Mouse (Mus musculus) ES-Bruce4 (cell line): ENCODE data around the gene Plekhf1. TPM values are rescaled to one million over a fixed set of nuclear protein-coding genes. Genes with fewer than 3 reads are reported as not detected.

Source experiments
- H3K27ac ChIP-seq: 2 replicates; pipeline ENCODE4 v1.5.1; 2012; ENCODE audit warnings: low read length, inconsistent platforms; ENCODE audit not compliant: insufficient read depth
- H3K27me3 ChIP-seq: 2 replicates; pipeline ENCODE4 v1.6.1; 2012; ENCODE audit warnings: mild to moderate bottlenecking, low read length, inconsistent platforms; ENCODE audit not compliant: control insufficient read depth, poor library complexity, insufficient read depth, severe bottlenecking
- H3K36me3 ChIP-seq: 2 replicates; pipeline ENCODE4 v1.6.1; 2012; ENCODE audit warnings: inconsistent platforms, mild to moderate bottlenecking, low read length, moderate library complexity; ENCODE audit not compliant: control insufficient read depth, poor library complexity, insufficient read depth, severe bottlenecking
- H3K4me1 ChIP-seq: one replicate; pipeline ENCODE4 v1.8.1; 2011; ENCODE audit warnings: low read length; ENCODE audit not compliant: control insufficient read depth, insufficient read depth
- H3K4me3 ChIP-seq: 2 replicates; pipeline ENCODE4 v1.5.1; 2011; ENCODE audit warnings: low read depth, mild to moderate bottlenecking, low read length
- H3K9ac ChIP-seq: 2 replicates; pipeline ENCODE4 v1.6.1; 2012; ENCODE audit warnings: low read depth, mild to moderate bottlenecking, inconsistent platforms; ENCODE audit not compliant: poor library complexity, severe bottlenecking
- H3K9me3 ChIP-seq: replicated peaks from 2 replicates; pipeline ENCODE4 v1.6.1; 2012; ENCODE audit warnings: mild to moderate bottlenecking, low read length, inconsistent platforms; ENCODE audit not compliant: control insufficient read depth, poor library complexity, insufficient read depth, severe bottlenecking
- CTCF ChIP-seq: IDR thresholded peaks from one replicate; pipeline ENCODE4 v1.8.1; 2011; ENCODE audit warnings: low read depth, low read length
- EP300 ChIP-seq: IDR thresholded peaks from 2 replicates; pipeline ENCODE4 v1.6.1; 2011; ENCODE audit warnings: low read depth, low read length; ENCODE audit not compliant: insufficient read depth
- POLR2A ChIP-seq: IDR thresholded peaks from one replicate; pipeline ENCODE4 v1.8.1; 2011; ENCODE audit warnings: low read length; ENCODE audit not compliant: insufficient read depth
- polyA plus RNA-seq: library from polyadenylated mRNA; stranded (reverse); fragments of >200 nt; gene quantifications from 2 replicates; pipeline ENCODE4 v1.2.4, GENCODE M21; 2011; ENCODE audit warnings: low read depth; ENCODE audit not compliant: missing spikeins, insufficient read depth, insufficient read length

The Plekhf1 gene
- polyA plus RNA-seq, 1 experiment, result 1.5 TPM

DNA sequence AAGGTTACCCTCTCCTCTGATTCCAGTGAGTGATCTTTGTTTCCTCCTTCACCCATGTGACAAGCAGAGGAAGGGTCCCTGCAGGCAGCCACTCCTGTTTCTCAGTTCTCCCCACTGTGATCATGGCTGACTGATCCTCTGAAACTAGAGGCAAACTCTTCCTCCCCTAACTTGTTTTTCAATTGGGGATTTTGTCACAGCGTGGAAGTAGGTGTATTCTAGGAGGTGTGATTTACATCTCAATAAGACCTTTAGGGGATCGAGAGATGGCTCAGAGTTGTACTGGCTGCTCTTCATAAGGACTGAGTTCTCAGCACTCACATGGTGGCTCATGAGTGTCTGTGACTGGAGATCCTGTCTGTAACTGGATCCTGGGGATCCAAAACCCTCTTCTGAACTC lies 22.0 kb downstream of the Plekhf1 start:
- H3K9me3 ChIP-seq, result no peaks in the 10 kb centered on the region
- H3K27ac ChIP-seq, result peak overlapping the region; percentile 41; the same call in 1 of the 2 replicates
- no peaks in the 10 kb centered on the region for H3K36me3 ChIP-seq
- no peak for TF ChIP-seq POLR2A
- TF ChIP-seq CTCF, result no peak
- no peak for TF ChIP-seq EP300
- H3K4me3 ChIP-seq, result no peak overlapping the region
- H3K27me3 ChIP-seq, result no peaks in the 10 kb centered on the region
- H3K9ac ChIP-seq, result no peak overlapping the region
- H3K4me1 ChIP-seq, result no peaks in the 10 kb centered on the region

DNA sequence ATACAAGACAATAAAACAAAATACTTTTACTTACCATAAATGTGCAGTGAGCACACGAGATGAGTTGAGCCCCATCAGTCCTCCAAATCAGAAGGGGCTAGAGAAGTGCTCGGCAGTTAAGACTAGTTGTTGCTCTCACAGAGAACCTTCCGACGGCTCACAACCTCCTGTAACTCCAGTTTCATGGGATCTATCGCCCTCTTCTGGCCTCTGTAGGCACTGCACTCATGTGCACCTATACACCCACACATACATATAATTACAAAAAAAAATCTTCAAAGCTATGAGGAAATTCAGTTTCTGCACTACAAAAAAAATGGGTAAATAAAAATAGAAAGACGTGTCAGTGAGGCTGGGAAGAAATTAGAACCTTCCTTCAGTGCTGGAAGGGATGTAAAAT lies 23.5 kb downstream of the Plekhf1 start:
- TF ChIP-seq POLR2A (no peak), CTCF (peak; percentile 23), EP300 (no peak)
- H3K9ac ChIP-seq, result no peak overlapping the region
- no peaks in the 10 kb centered on the region for H3K4me1 ChIP-seq
- no peak overlapping the region for H3K27ac ChIP-seq
- no peaks in the 10 kb centered on the region for H3K27me3 ChIP-seq
- H3K36me3 ChIP-seq, result no peaks in the 10 kb centered on the region
- no peak overlapping the region for H3K4me3 ChIP-seq
- no peaks in the 10 kb centered on the region for H3K9me3 ChIP-seq

DNA sequence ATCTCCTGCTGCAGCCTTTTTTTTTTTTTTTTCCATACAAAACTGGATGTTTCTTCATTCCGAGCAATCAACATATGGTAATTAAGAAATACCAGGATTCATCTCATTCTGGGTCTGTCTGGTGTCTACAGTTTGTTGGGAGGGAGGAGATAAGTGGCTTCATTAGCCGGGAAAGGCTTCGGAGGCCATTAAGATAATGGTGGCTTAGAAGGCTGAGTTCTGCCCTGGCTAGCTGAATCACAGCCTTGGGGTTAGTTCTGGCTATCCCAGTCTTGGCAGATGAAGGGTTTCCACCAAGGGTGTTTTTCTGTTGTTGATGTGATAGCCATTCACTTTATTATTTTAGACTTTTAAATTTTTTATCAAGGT lies 26.5 kb downstream of the Plekhf1 start:
- peaks cover 2% of the 10 kb centered on the region for H3K4me1 ChIP-seq
- TF ChIP-seq CTCF (no peak), EP300 (no peak), POLR2A (no peak)
- H3K27ac ChIP-seq, result no peak overlapping the region
- H3K9ac ChIP-seq, result no peak overlapping the region
- H3K9me3 ChIP-seq, result no peaks in the 10 kb centered on the region
- no peak overlapping the region for H3K4me3 ChIP-seq
- H3K27me3 ChIP-seq, result no peaks in the 10 kb centered on the region
- no peaks in the 10 kb centered on the region for H3K36me3 ChIP-seq

DNA sequence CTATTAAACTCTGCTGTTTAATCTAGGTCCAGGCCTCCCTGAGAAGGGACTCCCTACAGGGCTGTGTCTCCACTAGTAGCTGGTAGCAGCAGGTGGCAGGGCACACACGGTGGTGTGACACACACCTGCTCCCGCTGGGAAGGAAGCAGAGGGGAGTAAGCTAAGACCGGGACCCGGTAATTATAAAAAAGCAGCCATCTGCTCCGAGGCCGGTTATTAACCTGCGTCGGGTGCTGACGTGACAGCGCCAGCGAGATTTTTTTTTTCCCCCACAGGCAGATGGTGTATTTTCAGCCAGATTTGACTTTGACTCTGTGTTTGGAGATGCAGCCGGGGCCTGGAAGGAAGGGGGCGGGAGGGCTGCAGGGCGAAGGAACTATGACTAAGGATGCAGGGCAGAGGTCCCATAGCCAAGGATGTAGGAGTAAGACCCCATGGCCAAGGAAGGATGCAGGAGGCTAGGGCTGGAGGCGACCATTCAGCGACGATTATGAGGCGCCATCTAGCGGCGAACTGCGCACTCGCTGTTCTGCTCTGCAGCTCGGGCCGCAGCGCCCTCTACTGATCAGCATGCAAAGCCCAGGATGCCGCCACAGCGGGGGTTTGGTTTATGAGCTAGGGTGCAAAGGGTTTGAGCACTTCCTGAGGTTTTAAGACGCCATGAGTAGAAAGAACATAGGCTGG lies 27.1 kb downstream of the Plekhf1 start:
- H3K9ac ChIP-seq, result no peak overlapping the region
- H3K36me3 ChIP-seq, result no peaks in the 10 kb centered on the region
- H3K27ac ChIP-seq, result no peak overlapping the region
- no peaks in the 10 kb centered on the region for H3K27me3 ChIP-seq
- H3K4me3 ChIP-seq, result peak overlapping the region; percentile 10; the same call in 1 of the 2 replicates
- H3K4me1 ChIP-seq, result peaks cover 2% of the 10 kb centered on the region
- no peaks in the 10 kb centered on the region for H3K9me3 ChIP-seq
- peak; percentile 100 for TF ChIP-seq CTCF
- TF ChIP-seq EP300, result 0 out of 2 replicates have a peak, but pooled peaks have one; percentile 44
- TF ChIP-seq POLR2A, result no peak

DNA sequence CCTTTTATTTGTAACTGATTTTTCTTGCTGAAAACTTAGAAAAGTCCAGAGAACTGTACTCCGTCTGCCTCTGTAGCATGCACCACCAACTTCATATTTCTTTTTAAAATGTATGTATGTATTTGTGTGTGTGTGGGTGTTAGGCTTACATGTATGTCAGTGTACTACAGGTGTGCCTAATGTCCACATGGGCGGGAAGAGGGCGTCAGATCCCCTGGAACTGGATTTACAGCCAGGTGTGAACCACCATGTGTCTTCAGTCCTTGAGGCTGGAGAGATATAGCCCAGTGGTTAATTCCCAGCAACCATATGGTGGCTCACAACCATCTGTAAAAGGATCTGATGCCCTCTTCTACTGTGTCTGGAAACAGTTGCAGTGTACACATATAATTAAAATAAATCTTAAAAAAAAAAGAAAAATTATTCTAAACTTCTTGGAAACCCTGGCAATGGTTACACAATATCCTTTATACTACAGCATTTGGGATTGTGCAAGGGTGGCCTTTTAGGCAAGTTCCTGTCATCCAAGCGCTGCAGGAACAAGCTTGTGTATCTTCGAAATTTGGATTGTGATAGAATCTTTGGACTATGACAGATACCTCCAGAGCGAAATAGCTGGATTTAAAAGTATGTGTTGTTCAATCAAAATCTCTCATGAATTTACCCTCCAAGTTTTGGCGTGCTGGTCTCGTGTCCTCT lies 27.8 kb downstream of the Plekhf1 start:
- no peak overlapping the region for H3K4me3 ChIP-seq
- no peak overlapping the region for H3K27ac ChIP-seq
- H3K36me3 ChIP-seq, result no peaks in the 10 kb centered on the region
- H3K9ac ChIP-seq, result no peak overlapping the region
- TF ChIP-seq POLR2A (no peak), CTCF (no peak), EP300 (no peak)
- no peaks in the 10 kb centered on the region for H3K27me3 ChIP-seq
- peaks cover 2% of the 10 kb centered on the region for H3K4me1 ChIP-seq
- H3K9me3 ChIP-seq, result no peaks in the 10 kb centered on the region

DNA sequence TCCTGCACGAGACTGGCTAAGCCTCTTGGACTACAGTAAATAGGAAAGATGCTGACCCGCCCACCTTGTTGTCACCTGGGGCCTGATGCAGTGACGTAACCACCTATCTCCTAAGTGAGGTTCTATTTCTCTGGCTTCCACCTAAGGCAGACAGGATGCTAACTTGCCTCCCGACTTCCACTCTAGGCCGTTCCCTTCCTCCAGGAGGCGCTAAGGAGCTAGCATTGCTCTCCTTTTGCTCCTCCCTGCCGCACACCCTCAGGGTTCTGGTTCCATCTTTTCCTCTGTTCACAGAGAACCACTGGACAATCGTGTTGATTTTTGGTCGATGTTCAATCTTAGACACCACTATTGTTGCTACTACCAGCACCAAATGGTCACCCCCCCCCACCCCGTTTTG lies 36.2 kb downstream of the Plekhf1 start:
- TF ChIP-seq EP300 (no peak), POLR2A (no peak), CTCF (peak; percentile 90)
- Histone ChIP-seq H3K9ac (no peak overlapping the region), H3K9me3 (no peaks in the 10 kb centered on the region), H3K36me3 (no peaks in the 10 kb centered on the region), H3K27me3 (no peaks in the 10 kb centered on the region), H3K4me3 (no peak overlapping the region), H3K4me1 (no peaks in the 10 kb centered on the region), H3K27ac (no peak overlapping the region)
